Mouse (Mus musculus) forebrain, embryonic 14.5 days (tissue): ENCODE measurements around the gene Nsmce3. TPM values are rescaled to one million over a fixed set of nuclear protein-coding genes. Genes with fewer than 3 reads are reported as not detected.

Source experiments
- ATAC-seq: fragments of 200-750 bp; cut with Nextera tagmentation; 2 replicates; pipeline ENCODE4 v1.8.0; 2017; ENCODE audit warnings: mild to moderate bottlenecking, moderate library complexity
- DNase-seq: peaks from one replicate; pipeline ENCODE4 v3.0.0-alpha.2; 2015; ENCODE audit warnings: low spot score
- H3K27ac ChIP-seq: fragments of 300-500 bp; sonication (generic); 2 replicates; pipeline ENCODE4 v1.5.1; 2014; ENCODE audit warnings: low read depth, mild to moderate bottlenecking, control low read depth, low read length, moderate library complexity
- H3K27me3 ChIP-seq: fragments of 300-500 bp; sonication (generic); replicated peaks from 2 replicates; pipeline ENCODE4 v1.6.1; 2014; ENCODE audit warnings: low read length, control low read depth, mixed read lengths; ENCODE audit not compliant: control insufficient read depth, insufficient read depth
- H3K36me3 ChIP-seq: fragments of 300-500 bp; sonication (generic); 2 replicates; pipeline ENCODE4 v1.6.1; 2014; ENCODE audit warnings: low read length, control low read depth; ENCODE audit not compliant: control insufficient read depth, insufficient read depth
- H3K4me1 ChIP-seq: fragments of 300-500 bp; sonication (generic); 2 replicates; pipeline ENCODE4 v1.6.1; 2014; ENCODE audit warnings: antibody characterized with exemption, low read length, control low read depth; ENCODE audit not compliant: control insufficient read depth, insufficient read depth
- H3K4me2 ChIP-seq: fragments of 300-500 bp; sonication (generic); 2 replicates; pipeline ENCODE4 v1.6.1; 2014; ENCODE audit warnings: mild to moderate bottlenecking, control low read depth, low read length
- H3K4me3 ChIP-seq: fragments of 300-500 bp; sonication (generic); 2 replicates; pipeline ENCODE4 v1.5.1; 2014; ENCODE audit warnings: low read depth, low read length, control low read depth
- H3K9ac ChIP-seq: fragments of 300-500 bp; sonication (generic); 2 replicates; pipeline ENCODE4 v1.6.1; 2014; ENCODE audit warnings: mild to moderate bottlenecking, low read length, control low read depth, moderate library complexity
- H3K9me3 ChIP-seq: fragments of 300-500 bp; sonication (generic); replicated peaks from 2 replicates; pipeline ENCODE4 v1.6.1; 2016; ENCODE audit warnings: low read length, control low read depth, mixed read lengths; ENCODE audit not compliant: control insufficient read depth
- WGBS: fragments of 180-500 bp; shearing (Covaris S2); extraction: QIAGEN DNeasy Blood & Tissue Kit; methylation state at CpG from one replicate; pipeline ENCODE4 v1.1.7; 2014; 5-methylcytosine and 5-hydroxymethylcytosine counted together
- polyA plus RNA-seq: library from polyadenylated mRNA; unstranded; fragments of >200 nt; fragmentation: Nextera tagmentation; extraction: Ambion mirVana; gene quantifications from 2 replicates; pipeline ENCODE4 v1.2.1, GENCODE M21; 2014

Nsmce3 gene
- polyA plus RNA-seq, 1 experiment from 2014 or later = 10.9 TPM

DNA sequence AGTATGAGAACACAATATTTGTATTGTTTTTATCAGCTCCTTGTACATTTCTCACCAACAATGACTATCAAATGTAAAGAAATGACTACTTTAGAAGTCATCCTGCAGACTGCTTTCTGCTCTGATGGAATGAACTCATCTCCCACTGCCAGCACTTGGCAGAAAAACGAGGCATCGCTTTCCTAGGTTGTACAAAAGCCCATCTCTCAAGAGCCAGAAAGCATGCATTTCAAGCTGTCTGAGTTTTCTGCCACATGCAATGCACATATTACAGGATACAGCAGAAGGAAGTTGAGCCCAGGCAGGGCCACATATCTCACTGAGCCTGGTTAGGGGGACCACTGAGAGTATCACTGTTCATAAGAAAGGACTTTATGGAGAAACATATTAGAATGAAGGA lies 27.5 kb upstream of the Nsmce3 start:
- Histone ChIP-seq H3K27ac (no peak overlapping the region), H3K4me1 (no peaks in the 10 kb centered on the region), H3K9me3 (no peaks in the 10 kb centered on the region), H3K4me2 (no peak overlapping the region), H3K27me3 (no peaks in the 10 kb centered on the region), H3K9ac (no peak overlapping the region), H3K4me3 (no peak overlapping the region), H3K36me3 (no peaks in the 10 kb centered on the region)
- DNase-seq (peak; percentile 51), ATAC-seq (no peak)
- WGBS = 75% methylated on average over 2 of the region's 2 CpGs

DNA sequence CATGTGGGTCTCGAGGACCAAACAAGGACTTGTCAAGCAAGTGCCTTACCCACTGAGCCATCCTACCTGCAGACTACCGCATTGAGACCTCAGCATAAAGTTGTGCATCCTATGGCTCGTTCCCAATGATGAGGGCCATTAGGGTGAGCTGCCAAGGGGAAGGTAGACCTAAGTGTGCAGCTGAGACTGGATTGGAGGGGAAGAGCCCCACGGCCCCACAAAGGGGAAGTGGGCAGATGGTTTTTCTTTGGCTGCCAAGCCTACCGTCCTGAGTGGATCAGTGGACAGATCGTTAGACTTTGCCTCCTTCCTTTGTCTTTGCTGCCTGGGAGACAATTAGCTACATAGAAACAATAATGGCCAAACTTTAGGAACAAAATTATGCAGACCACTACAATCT lies 23.8 kb upstream of the Nsmce3 start:
- WGBS = 68% methylated on average over 6 of the region's 6 CpGs

DNA sequence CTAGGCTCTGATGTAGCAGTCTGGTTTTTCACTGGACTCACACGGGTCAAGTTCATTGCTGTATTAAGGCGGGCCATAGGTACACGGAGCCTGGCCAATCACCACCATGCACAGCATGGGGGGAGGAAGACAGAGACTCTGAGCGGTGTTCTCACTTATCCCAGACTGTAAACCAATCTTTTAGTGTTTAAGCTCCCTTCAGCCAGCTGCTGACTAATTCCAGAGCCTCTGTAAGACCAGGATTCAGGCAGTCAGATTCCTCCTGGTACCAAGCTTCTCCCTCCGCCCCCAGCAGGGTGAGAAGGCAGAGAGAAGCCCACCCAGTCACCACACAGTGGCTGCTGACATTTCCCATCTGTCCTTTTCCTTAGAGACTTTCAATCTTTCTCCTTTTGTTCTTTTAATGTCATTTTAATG lies 22.9 kb upstream of the Nsmce3 start:
- Histone ChIP-seq H3K36me3 (no peaks in the 10 kb centered on the region), H3K27ac (no peak overlapping the region), H3K4me1 (no peaks in the 10 kb centered on the region), H3K4me2 (no peak overlapping the region), H3K4me3 (no peak overlapping the region), H3K27me3 (no peaks in the 10 kb centered on the region), H3K9ac (no peak overlapping the region), H3K9me3 (no peaks in the 10 kb centered on the region)
- ATAC-seq (no peak), DNase-seq (no peak)
- 55% methylated on average over 5 of the region's 5 CpGs for WGBS

More for the DNA sequence above, 23.8 kb upstream of the Nsmce3 start:
- no peak for DNase-seq
- Histone ChIP-seq H3K36me3 (no peaks in the 10 kb centered on the region), H3K27ac (no peak overlapping the region), H3K27me3 (no peaks in the 10 kb centered on the region), H3K4me1 (no peaks in the 10 kb centered on the region), H3K4me2 (no peak overlapping the region), H3K4me3 (no peak overlapping the region), H3K9me3 (no peaks in the 10 kb centered on the region), H3K9ac (no peak overlapping the region)
- ATAC-seq = no peak

DNA sequence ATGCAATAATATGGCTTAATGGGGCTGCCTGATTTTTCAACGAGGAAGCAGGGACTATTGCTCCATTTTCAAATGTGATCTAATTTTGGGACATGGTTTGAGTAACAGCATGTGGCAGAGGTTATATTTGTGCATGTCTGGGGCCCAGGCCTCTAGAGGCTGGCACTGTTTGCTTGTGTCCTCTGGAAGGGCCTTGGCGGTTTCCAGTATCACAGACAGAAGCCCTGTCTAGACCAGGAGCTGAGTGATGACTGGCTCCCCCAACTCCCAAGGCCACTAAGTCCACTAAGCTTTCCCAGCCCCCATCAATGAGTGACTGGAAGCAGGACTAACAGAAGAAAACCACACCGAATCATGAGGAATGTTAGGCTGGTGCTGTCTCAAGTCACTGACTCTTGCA lies 18.3 kb upstream of the Nsmce3 start:
- H3K36me3 ChIP-seq = no peaks in the 10 kb centered on the region
- H3K9me3 ChIP-seq = no peaks in the 10 kb centered on the region
- ATAC-seq (no peak), DNase-seq (no peak)
- H3K4me1 ChIP-seq = no peaks in the 10 kb centered on the region
- WGBS = 82% methylated on average over 3 of the region's 3 CpGs
- H3K27me3 ChIP-seq = no peaks in the 10 kb centered on the region
- H3K9ac ChIP-seq = no peak overlapping the region
- H3K4me3 ChIP-seq = no peak overlapping the region
- H3K27ac ChIP-seq = no peak overlapping the region
- no peak overlapping the region for H3K4me2 ChIP-seq

DNA sequence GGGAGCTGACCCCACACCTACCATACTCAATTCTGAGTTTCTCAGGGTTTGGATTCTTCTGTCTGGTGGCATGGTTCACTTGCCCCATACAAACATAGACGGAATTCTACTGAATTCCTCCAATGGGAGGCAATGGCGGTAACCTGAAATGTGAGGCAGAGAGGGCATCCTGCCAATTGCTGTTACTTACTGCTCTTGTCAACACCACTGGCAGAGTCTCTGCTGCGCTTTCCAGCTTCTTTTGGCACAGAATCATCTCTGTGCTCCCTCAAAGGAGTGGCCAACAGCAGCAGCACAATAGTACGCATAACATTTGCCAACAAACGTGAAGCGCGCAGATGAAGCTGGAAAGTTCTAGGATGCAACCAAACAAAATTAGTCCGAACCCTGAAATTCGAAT lies 17.1 kb upstream of the Nsmce3 start:
- ATAC-seq = peak; percentile 82
- Histone ChIP-seq H3K27ac (no peak overlapping the region), H3K4me1 (0 out of 2 replicates have a peak, but pooled peaks cover 2% of the 10 kb centered on the region), H3K36me3 (no peaks in the 10 kb centered on the region), H3K4me3 (no peak overlapping the region), H3K9ac (no peak overlapping the region), H3K4me2 (no peak overlapping the region), H3K27me3 (no peaks in the 10 kb centered on the region), H3K9me3 (no peaks in the 10 kb centered on the region)
- DNase-seq = peak; percentile 92
- WGBS = 40% methylated on average over 9 of the region's 9 CpGs

DNA sequence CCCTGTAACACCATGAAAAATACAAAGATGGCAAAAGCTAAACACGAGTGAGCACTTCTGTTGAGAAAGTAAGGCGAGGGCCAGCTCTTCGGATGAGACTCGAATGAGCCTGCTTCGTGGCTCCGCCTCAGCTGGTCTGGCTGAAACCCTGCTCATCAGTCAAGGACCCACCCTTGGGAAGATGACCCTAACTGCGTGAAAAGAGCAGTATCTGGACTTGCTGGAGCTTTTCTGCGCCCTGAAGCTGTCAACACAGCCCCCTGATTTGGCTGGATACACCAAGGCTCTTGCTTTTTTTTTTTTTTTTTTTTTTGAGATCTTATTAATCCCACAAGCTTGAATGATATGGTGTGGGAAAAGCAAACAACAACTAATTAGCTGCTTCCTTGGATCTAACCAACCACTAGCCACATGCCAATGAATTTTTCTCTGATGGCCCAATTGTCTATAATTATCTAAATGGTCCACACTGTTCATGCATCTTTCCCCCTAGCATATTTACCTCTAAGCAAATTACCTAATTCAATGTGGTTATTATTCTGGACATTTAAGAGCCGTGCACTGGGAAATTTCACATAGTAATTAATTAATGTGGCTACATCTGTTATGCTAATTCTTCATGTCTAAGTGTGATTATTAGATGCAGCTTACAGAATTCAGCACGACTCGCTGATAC lies 11.5 kb upstream of the Nsmce3 start:
- ATAC-seq (peak; percentile 88), DNase-seq (peak; percentile 79)
- no peaks in the 10 kb centered on the region for H3K36me3 ChIP-seq
- H3K9ac ChIP-seq = no peak overlapping the region
- peaks cover 10% of the 10 kb centered on the region; the same call in 1 of the 2 replicates for H3K4me1 ChIP-seq
- H3K4me3 ChIP-seq = no peak overlapping the region
- no peaks in the 10 kb centered on the region for H3K9me3 ChIP-seq
- no peak overlapping the region for H3K27ac ChIP-seq
- H3K27me3 ChIP-seq = no peaks in the 10 kb centered on the region
- H3K4me2 ChIP-seq = no peak overlapping the region
- WGBS = 46% methylated on average over 11 of the region's 11 CpGs

DNA sequence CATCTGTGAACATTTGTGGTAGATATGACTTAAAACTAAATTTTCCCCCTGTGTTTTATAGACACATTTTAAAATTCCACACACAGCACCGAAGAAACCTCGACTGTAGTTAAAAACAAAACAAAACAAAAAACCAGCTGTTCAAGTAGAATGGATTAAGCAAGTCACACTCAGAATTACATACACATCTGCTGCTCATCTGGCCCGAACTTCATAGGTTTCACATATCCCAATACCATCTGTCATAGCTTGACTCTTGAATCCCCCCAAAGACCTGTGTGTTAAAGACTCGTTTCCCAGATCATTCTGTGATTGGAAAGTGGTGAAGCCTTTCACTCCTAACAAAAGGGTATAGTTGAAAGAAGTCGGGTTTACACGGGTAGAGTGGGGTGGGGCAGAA lies 9.4 kb upstream of the Nsmce3 start:
- 73% methylated on average over 6 of the region's 6 CpGs for WGBS
- no peak overlapping the region for H3K9ac ChIP-seq
- H3K27ac ChIP-seq = no peak overlapping the region
- H3K4me1 ChIP-seq = peaks cover 10% of the 10 kb centered on the region; the same call in 1 of the 2 replicates
- no peaks in the 10 kb centered on the region for H3K36me3 ChIP-seq
- no peak overlapping the region for H3K4me2 ChIP-seq
- H3K4me3 ChIP-seq = no peak overlapping the region
- H3K9me3 ChIP-seq = no peaks in the 10 kb centered on the region
- DNase-seq (no peak), ATAC-seq (no peak)
- H3K27me3 ChIP-seq = no peaks in the 10 kb centered on the region

DNA sequence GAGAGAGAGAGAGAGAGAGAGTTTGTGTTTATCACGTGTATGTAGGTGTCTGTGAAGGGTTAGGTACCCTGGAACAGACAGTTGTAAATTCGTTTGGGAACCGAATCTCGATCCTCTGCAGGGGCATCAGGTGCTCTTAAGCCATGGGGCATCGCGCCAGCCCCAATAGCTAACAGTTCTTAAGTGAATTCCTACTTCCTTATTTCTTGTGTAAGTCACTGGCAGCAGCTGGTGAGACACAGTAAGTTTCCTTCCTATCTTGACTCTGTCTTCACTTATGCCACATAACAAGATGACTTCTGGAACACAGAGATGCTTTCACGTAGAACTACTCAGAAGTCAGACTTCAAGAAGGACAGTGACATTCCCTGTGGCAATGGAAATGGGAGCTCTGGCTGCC lies 8.6 kb upstream of the Nsmce3 start:
- Histone ChIP-seq H3K36me3 (no peaks in the 10 kb centered on the region), H3K4me2 (no peak overlapping the region), H3K4me1 (peaks cover 10% of the 10 kb centered on the region; the same call in 1 of the 2 replicates), H3K27ac (no peak overlapping the region), H3K27me3 (no peaks in the 10 kb centered on the region), H3K4me3 (no peak overlapping the region), H3K9me3 (no peaks in the 10 kb centered on the region), H3K9ac (no peak overlapping the region)
- ATAC-seq = no peak
- WGBS = 82% methylated on average over 7 of the region's 7 CpGs
- no peak for DNase-seq

DNA sequence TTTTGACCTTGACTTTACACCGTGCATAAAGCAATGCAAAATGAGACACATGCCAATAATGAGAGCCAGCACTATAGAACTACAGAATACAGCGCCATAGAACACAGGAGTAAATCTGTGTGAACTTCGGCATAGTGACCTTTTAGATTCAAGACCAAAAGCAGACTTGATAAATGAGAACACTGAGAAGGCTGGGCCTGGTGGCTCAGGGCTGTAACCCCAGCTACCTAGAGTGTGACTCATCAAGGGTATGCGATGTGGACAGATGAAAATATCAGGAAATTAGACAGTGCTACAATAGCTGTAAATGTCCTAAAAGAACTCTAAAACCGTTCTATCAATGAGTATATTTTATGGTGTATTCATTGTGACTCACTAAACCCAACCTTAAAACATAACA lies 7.6 kb upstream of the Nsmce3 start:
- H3K9me3 ChIP-seq = no peaks in the 10 kb centered on the region
- no peak overlapping the region for H3K27ac ChIP-seq
- H3K4me3 ChIP-seq = no peak overlapping the region
- no peaks in the 10 kb centered on the region for H3K36me3 ChIP-seq
- H3K9ac ChIP-seq = no peak overlapping the region
- WGBS = 91% methylated on average over 5 of the region's 5 CpGs
- no peak overlapping the region for H3K4me2 ChIP-seq
- no peaks in the 10 kb centered on the region for H3K27me3 ChIP-seq
- peaks cover 10% of the 10 kb centered on the region; the same call in 1 of the 2 replicates for H3K4me1 ChIP-seq
- no peak for ATAC-seq
- no peak for DNase-seq
